Mouse (Mus musculus): Measurements from ENCODE around the gene Slc39a1. TPM values are rescaled to one million over a fixed set of nuclear protein-coding genes. Genes with fewer than 3 reads are reported as not detected.

Gene Slc39a1
- polyA plus RNA-seq, 1 experiment from 2014 or later: 62.0 TPM

GRCm38 (mm10) chr3:90215825-90216380 lies 32.1 kb upstream of the Slc39a1 start:
- 67% methylated on average over 1 of the region's 1 CpGs for WGBS
- Histone ChIP-seq H3K27ac (no peak overlapping the region), H3K9me3 (no peaks in the 10 kb centered on the region), H3K36me3 (peaks cover 17% of the 10 kb centered on the region), H3K4me3 (replicated peaks) (no peak overlapping the region), H3K9ac (replicated peaks) (no peak overlapping the region), H3K4me2 (no peak overlapping the region), H3K27me3 (no peaks in the 10 kb centered on the region), H3K4me1 (replicated peaks) (peaks cover 27% of the 10 kb centered on the region)
- ATAC-seq (ENCODE audit: insufficient number of reproducible peaks, insufficient read depth, low FRiP score, low TSS enrichment, low read depth): no peak

DNA sequence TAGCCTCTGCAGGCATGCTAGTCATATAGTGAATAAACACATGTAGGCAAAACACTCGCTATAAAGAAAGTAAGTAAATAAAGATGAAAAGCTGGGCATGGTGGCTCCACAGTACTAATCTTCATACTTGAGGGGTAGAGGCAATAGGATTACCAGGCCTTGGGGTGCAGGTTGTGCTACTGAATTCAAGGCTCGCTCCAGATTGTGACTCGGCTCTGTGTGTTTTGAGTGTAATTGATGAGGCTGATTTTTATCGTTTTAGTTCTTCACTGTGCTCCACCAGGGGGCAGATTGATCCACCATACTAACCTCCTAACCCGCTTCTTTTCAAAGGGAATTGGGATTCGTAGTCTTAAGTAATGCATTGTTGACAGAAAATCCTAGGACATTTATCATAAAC lies 27.9 kb upstream of the Slc39a1 start:
- H3K4me3 ChIP-seq (replicated peaks): peak overlapping the region; percentile 57
- no peak overlapping the region for H3K9ac ChIP-seq (replicated peaks)
- H3K27ac ChIP-seq: peak overlapping the region; percentile 91
- peaks cover 21% of the 10 kb centered on the region for H3K4me1 ChIP-seq (replicated peaks)
- ATAC-seq (ENCODE audit: insufficient number of reproducible peaks, insufficient read depth, low FRiP score, low TSS enrichment, low read depth): no peak
- H3K4me2 ChIP-seq: peak overlapping the region; percentile 70
- H3K9me3 ChIP-seq: no peaks in the 10 kb centered on the region
- H3K27me3 ChIP-seq: no peaks in the 10 kb centered on the region
- peaks cover 25% of the 10 kb centered on the region for H3K36me3 ChIP-seq
- WGBS: 17% methylated on average over 6 of the region's 6 CpGs

- no peaks in the 10 kb centered on the region for H3K9me3 ChIP-seq
- H3K36me3 ChIP-seq: peaks cover 30% of the 10 kb centered on the region
- peak overlapping the region; percentile 57 for H3K4me3 ChIP-seq (replicated peaks)
- peak overlapping the region; percentile 91 for H3K27ac ChIP-seq
- WGBS: under 1% methylated on average over 20 of the region's 20 CpGs
- peak overlapping the region; percentile 75 for H3K9ac ChIP-seq (replicated peaks)
- H3K4me1 ChIP-seq (replicated peaks): peaks cover 21% of the 10 kb centered on the region
- no peaks in the 10 kb centered on the region for H3K27me3 ChIP-seq
- ATAC-seq (ENCODE audit: insufficient number of reproducible peaks, insufficient read depth, low FRiP score, low TSS enrichment, low read depth): peak; percentile 88
- H3K4me2 ChIP-seq: peak overlapping the region; percentile 70
Measured at GRCm38 (mm10) chr3:90220531-90220951, 27.4 kb upstream of the Slc39a1 start.

DNA sequence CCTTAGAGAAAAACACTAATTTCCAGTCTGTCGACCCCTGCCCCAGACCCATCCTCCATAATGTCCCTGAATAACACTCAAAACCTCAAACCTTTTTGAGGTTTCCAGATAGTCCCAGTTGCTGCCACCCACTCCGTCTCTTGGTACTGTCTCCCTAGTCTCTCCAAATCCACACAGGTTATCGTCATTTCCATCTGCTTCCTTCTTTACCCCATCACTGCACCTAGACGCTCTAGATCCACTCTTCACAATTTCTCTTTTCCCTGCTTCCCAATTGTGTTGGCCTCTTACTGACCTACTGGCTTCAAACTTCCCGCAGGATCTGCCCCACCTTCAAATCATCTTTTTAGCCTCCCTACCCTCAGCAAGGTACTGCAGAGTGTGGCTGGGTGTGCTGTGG lies 26.8 kb upstream of the Slc39a1 start:
- H3K9me3 ChIP-seq: no peaks in the 10 kb centered on the region
- WGBS: 26% methylated on average over 5 of the region's 5 CpGs
- peaks cover 21% of the 10 kb centered on the region for H3K4me1 ChIP-seq (replicated peaks)
- H3K4me3 ChIP-seq (replicated peaks): peak overlapping the region; percentile 57
- no peak for ATAC-seq (ENCODE audit: insufficient number of reproducible peaks, insufficient read depth, low FRiP score, low TSS enrichment, low read depth)
- no peaks in the 10 kb centered on the region for H3K27me3 ChIP-seq
- peak overlapping the region; percentile 75 for H3K9ac ChIP-seq (replicated peaks)
- peak overlapping the region; percentile 91; the same call in 1 of the 2 replicates for H3K27ac ChIP-seq
- peaks cover 36% of the 10 kb centered on the region for H3K36me3 ChIP-seq
- peak overlapping the region; percentile 70 for H3K4me2 ChIP-seq

- H3K4me2 ChIP-seq: no peak overlapping the region
- H3K9ac ChIP-seq (replicated peaks): no peak overlapping the region
- no peak overlapping the region for H3K4me3 ChIP-seq (replicated peaks)
- ATAC-seq (ENCODE audit: insufficient number of reproducible peaks, insufficient read depth, low FRiP score, low TSS enrichment, low read depth): no peak
- WGBS: 93% methylated on average over 4 of the region's 4 CpGs
- no peaks in the 10 kb centered on the region for H3K27me3 ChIP-seq
- no peak overlapping the region for H3K27ac ChIP-seq
- peaks cover 36% of the 10 kb centered on the region for H3K36me3 ChIP-seq
- no peaks in the 10 kb centered on the region for H3K9me3 ChIP-seq
- peaks cover 21% of the 10 kb centered on the region for H3K4me1 ChIP-seq (replicated peaks)
Measured at GRCm38 (mm10) chr3:90222455-90222854, 25.5 kb upstream of the Slc39a1 start.

- H3K9ac ChIP-seq (replicated peaks): 0 out of 2 replicates have a peak overlapping the region, but pooled peaks have one; percentile 27
- H3K9me3 ChIP-seq: no peaks in the 10 kb centered on the region; the same call in 1 of the 2 replicates
- H3K4me3 ChIP-seq (replicated peaks): no peak overlapping the region
- peaks cover 36% of the 10 kb centered on the region for H3K36me3 ChIP-seq
- no peak overlapping the region for H3K4me2 ChIP-seq
- no peaks in the 10 kb centered on the region for H3K27me3 ChIP-seq
- ATAC-seq (ENCODE audit: insufficient number of reproducible peaks, insufficient read depth, low FRiP score, low TSS enrichment, low read depth): no peak
- H3K27ac ChIP-seq: no peak overlapping the region
- peaks cover 21% of the 10 kb centered on the region for H3K4me1 ChIP-seq (replicated peaks)
- WGBS: 86% methylated on average over 3 of the region's 3 CpGs
Measured at GRCm38 (mm10) chr3:90222941-90223340, 25.0 kb upstream of the Slc39a1 start.

- ATAC-seq (ENCODE audit: insufficient number of reproducible peaks, insufficient read depth, low FRiP score, low TSS enrichment, low read depth): no peak
- H3K9me3 ChIP-seq: peaks cover 5% of the 10 kb centered on the region; the same call in 1 of the 2 replicates
- no peak overlapping the region for H3K4me3 ChIP-seq (replicated peaks)
- H3K4me1 ChIP-seq (replicated peaks): peaks cover 21% of the 10 kb centered on the region
- H3K27ac ChIP-seq: no peak overlapping the region
- WGBS: 76% methylated on average over 10 of the region's 10 CpGs
- H3K27me3 ChIP-seq: no peaks in the 10 kb centered on the region
- H3K36me3 ChIP-seq: peaks cover 36% of the 10 kb centered on the region
- H3K9ac ChIP-seq (replicated peaks): no peak overlapping the region
- H3K4me2 ChIP-seq: no peak overlapping the region
Measured at GRCm38 (mm10) chr3:90224331-90224730, 23.6 kb upstream of the Slc39a1 start.

DNA sequence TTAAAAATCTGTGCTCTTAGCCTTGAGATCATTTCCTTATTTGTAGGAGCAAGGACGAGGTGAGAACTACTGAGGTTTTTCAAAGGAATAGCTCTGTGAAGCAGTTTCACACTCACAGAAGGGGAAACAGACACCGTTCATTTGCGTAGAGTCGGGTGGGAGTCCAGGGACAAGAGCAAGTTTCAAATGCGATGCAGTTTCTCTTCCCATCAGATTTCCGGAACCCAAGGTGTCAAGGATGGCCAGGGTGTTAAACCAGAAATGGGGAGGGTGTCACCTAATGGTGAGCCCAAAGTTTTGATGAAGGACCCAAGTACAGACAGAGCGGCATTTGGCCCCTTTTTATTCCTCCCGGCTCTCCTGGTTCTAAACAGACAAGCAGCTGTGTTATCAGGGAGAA lies 16.9 kb upstream of the Slc39a1 start:
- Histone ChIP-seq H3K9me3 (peaks cover 5% of the 10 kb centered on the region; the same call in 1 of the 2 replicates), H3K9ac (replicated peaks) (peak overlapping the region; percentile 78), H3K4me3 (replicated peaks) (peak overlapping the region; percentile 64), H3K4me1 (replicated peaks) (peaks cover 9% of the 10 kb centered on the region), H3K4me2 (peak overlapping the region; percentile 88), H3K27me3 (no peaks in the 10 kb centered on the region), H3K27ac (peak overlapping the region; percentile 90; the same call in 1 of the 2 replicates), H3K36me3 (peaks cover 24% of the 10 kb centered on the region)
- no peak for ATAC-seq (ENCODE audit: insufficient number of reproducible peaks, insufficient read depth, low FRiP score, low TSS enrichment, low read depth)
- 14% methylated on average over 8 of the region's 8 CpGs for WGBS

GRCm38 (mm10) chr3:90231507-90232333 lies 16.3 kb upstream of the Slc39a1 start, which contains the start of gene Jtb:
Gene Jtb, plus strand, starts transcription at chr3:90231597.
- Histone ChIP-seq H3K9ac (replicated peaks) (peak within 1 kb of the TSS; percentile 78), H3K27ac (peak within 1 kb of the TSS; percentile 90), H3K4me1 (replicated peaks) (peaks cover 9% of the 10 kb centered on the region), H3K27me3 (no peaks in the 10 kb centered on the region), H3K4me2 (peak within 1 kb of the TSS; percentile 88), H3K9me3 (peaks cover 5% of the 10 kb centered on the region; the same call in 1 of the 2 replicates), H3K36me3 (peaks cover 28% of the 10 kb centered on the region), H3K4me3 (replicated peaks) (peak within 1 kb of the TSS; percentile 64)
- peak; percentile 91 for ATAC-seq (ENCODE audit: insufficient number of reproducible peaks, insufficient read depth, low FRiP score, low TSS enrichment, low read depth)
- under 1% methylated on average over 61 of the region's 61 CpGs for WGBS

GRCm38 (mm10) chr3:90241251-90241650 lies 6.7 kb upstream of the Slc39a1 start:
- Histone ChIP-seq H3K4me3 (replicated peaks) (no peak overlapping the region), H3K36me3 (peaks cover 6% of the 10 kb centered on the region), H3K9me3 (no peaks in the 10 kb centered on the region), H3K9ac (replicated peaks) (no peak overlapping the region), H3K27me3 (no peaks in the 10 kb centered on the region), H3K27ac (no peak overlapping the region), H3K4me2 (no peak overlapping the region), H3K4me1 (replicated peaks) (peaks cover 11% of the 10 kb centered on the region)
- WGBS: 91% methylated on average over 2 of the region's 2 CpGs
- ATAC-seq (ENCODE audit: insufficient number of reproducible peaks, insufficient read depth, low FRiP score, low TSS enrichment, low read depth): no peak

DNA sequence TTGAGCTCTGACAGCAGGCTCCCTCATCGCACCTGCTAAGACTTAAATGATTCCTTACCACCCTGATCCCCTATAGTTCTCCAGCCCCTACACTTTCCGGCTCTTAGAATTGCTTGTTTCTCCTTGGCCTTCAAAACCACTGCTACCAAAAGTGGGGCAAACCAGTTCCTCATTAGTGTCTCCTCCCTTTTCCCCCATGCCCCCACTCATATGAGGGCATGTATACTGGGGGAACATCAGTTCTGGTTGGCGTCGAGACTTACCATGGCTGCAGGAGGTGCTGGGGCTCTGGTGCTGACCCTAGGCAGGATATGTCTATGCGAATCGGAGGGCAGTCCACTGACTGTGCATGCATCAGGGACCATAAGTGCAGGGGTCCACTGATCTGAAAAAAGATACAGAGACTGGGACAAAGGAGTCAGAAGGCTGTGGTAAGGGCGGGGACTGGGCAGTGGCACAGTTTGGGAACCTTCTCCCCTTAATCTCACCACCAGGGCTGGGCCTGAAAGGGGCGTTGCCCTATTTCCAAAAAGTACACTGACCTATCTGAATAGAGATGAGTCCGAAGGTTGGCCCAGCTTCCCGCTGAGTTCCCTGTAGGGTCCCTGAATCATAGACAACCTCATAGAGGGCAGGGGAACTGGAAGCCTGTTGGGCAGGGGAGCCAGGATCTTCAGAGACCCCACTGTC lies 6.2 kb upstream of the Slc39a1 start:
- Histone ChIP-seq H3K27ac (no peak overlapping the region), H3K36me3 (peaks cover 2% of the 10 kb centered on the region; the same call in 1 of the 2 replicates), H3K4me2 (peak overlapping the region; percentile 69), H3K27me3 (no peaks in the 10 kb centered on the region), H3K4me1 (replicated peaks) (peaks cover 11% of the 10 kb centered on the region), H3K4me3 (replicated peaks) (no peak overlapping the region; the same call in 1 of the 2 replicates), H3K9me3 (no peaks in the 10 kb centered on the region), H3K9ac (replicated peaks) (no peak overlapping the region)
- 85% methylated on average over 10 of the region's 10 CpGs for WGBS
- ATAC-seq (ENCODE audit: insufficient number of reproducible peaks, insufficient read depth, low FRiP score, low TSS enrichment, low read depth): no peak

Measured in limb, embryonic 12.5 days (tissue).